22 mouse cellular contexts compared by ENCODE assay signal in genomic region chr8:120180445-120180970, GRCm38 (mm10). TPM values are rescaled to one million over a fixed set of nuclear protein-coding genes. Genes with fewer than 3 reads are reported as not detected.
A peak's percentile ranks its signal among the peaks of the same experiment; 100 is the strongest.
DNase-seq lines count a peak whose midpoint lies in the region; ATAC-seq and TF ChIP-seq lines count a peak whose summit lies in the region.
"Had no signal": no experiment of that assay in that cellular context is flagged by ENCODE, and none has a peak within 500 bp of the region (broad histone marks: within the 10 kb centered on the region; RNA-seq: fewer than 3 reads in every experiment).

No protein-coding gene starts in this region.

- H3K9me3 ChIP-seq in hindbrain, embryonic 10.5 days, result no peaks in the 10 kb centered on the region
- no peaks in the 10 kb centered on the region for H3K9me3 ChIP-seq in hindbrain, embryonic 13.5 days
- no peaks in the 10 kb centered on the region for H3K9me3 ChIP-seq in midbrain, embryonic 14.5 days (ENCODE audit: control insufficient read depth, low read length)
- H3K9me3 ChIP-seq in midbrain, embryonic 15.5 days, result no peaks in the 10 kb centered on the region
- no peaks in the 10 kb centered on the region for H3K9me3 ChIP-seq in embryonic facial prominence, embryonic 11.5 days (replicated peaks; ENCODE audit: control insufficient read depth, low read length)
- H3K9me3 ChIP-seq in stomach, postnatal 0 days (ENCODE audit: control insufficient read depth, low read length), result no peaks in the 10 kb centered on the region
- H3K9me3 ChIP-seq: limb, embryonic 12.5 days; midbrain, embryonic 13.5 days had no signal

- H3K4me3 ChIP-seq in hindbrain, embryonic 10.5 days, result no peak overlapping the region
- H3K4me3 ChIP-seq in hindbrain, embryonic 13.5 days, result no peak overlapping the region
- no peak overlapping the region for H3K4me3 ChIP-seq in midbrain, embryonic 14.5 days (replicated peaks; ENCODE audit: low read depth, low read length)
- H3K4me3 ChIP-seq in midbrain, embryonic 15.5 days, result no peak overlapping the region
- H3K4me3 ChIP-seq in embryonic facial prominence, embryonic 11.5 days (ENCODE audit: low read depth, low read length), result no peak overlapping the region
- H3K4me3 ChIP-seq in stomach, postnatal 0 days (ENCODE audit: low read depth, low read length), result no peak overlapping the region
- H3K4me3 ChIP-seq: left cerebral cortex, adult 2 months; limb, embryonic 12.5 days; midbrain, embryonic 13.5 days had no signal

- DNase-seq in hindbrain, embryonic 10.5 days (ENCODE audit: low spot score), result peak; percentile 45
- no peak for DNase-seq in midbrain, embryonic 14.5 days
- peak; percentile 34 for DNase-seq in embryonic facial prominence, embryonic 11.5 days (ENCODE audit: low spot score)
- DNase-seq in stomach, postnatal 0 days (ENCODE audit: low spot score), result no peak
- no peak for DNase-seq in kidney, adult 11 months
- DNase-seq: adrenal gland, postnatal 14 days; cerebellum, adult 18-20 months; heart, adult 11 months; thymus, adult 2 months had no signal

- H3K36me3 ChIP-seq in hindbrain, embryonic 10.5 days, result no peaks in the 10 kb centered on the region
- H3K36me3 ChIP-seq in hindbrain, embryonic 13.5 days, result no peaks in the 10 kb centered on the region
- no peaks in the 10 kb centered on the region for H3K36me3 ChIP-seq in midbrain, embryonic 14.5 days (ENCODE audit: control insufficient read depth, insufficient read depth, low read length)
- H3K36me3 ChIP-seq in midbrain, embryonic 15.5 days (replicated peaks), result no peaks in the 10 kb centered on the region
- H3K36me3 ChIP-seq in embryonic facial prominence, embryonic 11.5 days (replicated peaks; ENCODE audit: control insufficient read depth, insufficient read depth, low read depth, low read length), result no peaks in the 10 kb centered on the region
- no peaks in the 10 kb centered on the region for H3K36me3 ChIP-seq in stomach, postnatal 0 days (ENCODE audit: control insufficient read depth, insufficient read depth, low read length)
- H3K36me3 ChIP-seq: limb, embryonic 12.5 days; midbrain, embryonic 13.5 days had no signal

- H3K4me2 ChIP-seq in hindbrain, embryonic 13.5 days, result no peak overlapping the region
- H3K4me2 ChIP-seq in midbrain, embryonic 14.5 days (ENCODE audit: low read length), result no peak overlapping the region
- H3K4me2 ChIP-seq in midbrain, embryonic 15.5 days, result no peak overlapping the region
- no peak overlapping the region for H3K4me2 ChIP-seq in embryonic facial prominence, embryonic 11.5 days (ENCODE audit: low read depth, low read length)
- no peak overlapping the region for H3K4me2 ChIP-seq in stomach, postnatal 0 days (replicated peaks; ENCODE audit: low read depth)
- H3K4me2 ChIP-seq: limb, embryonic 12.5 days; midbrain, embryonic 13.5 days had no signal

- TF ChIP-seq CTCF in stomach, postnatal 0 days (IDR thresholded peaks at IDR 0.05; ENCODE audit: low read depth), result no peak

- TF ChIP-seq EP300 in stomach, postnatal 0 days (optimal IDR thresholded peaks at IDR 0.05), result no peak

- no peak for ATAC-seq in hindbrain, embryonic 13.5 days (ENCODE audit: low FRiP score)
- no peak for ATAC-seq in midbrain, embryonic 14.5 days (ENCODE audit: low FRiP score, low TSS enrichment)
- no peak for ATAC-seq in midbrain, embryonic 15.5 days (replicated peaks)
- ATAC-seq in embryonic facial prominence, embryonic 11.5 days (replicated peaks; ENCODE audit: insufficient number of reproducible peaks, low FRiP score, low TSS enrichment, low read depth), result no peak
- no peak for ATAC-seq in stomach, postnatal 0 days (ENCODE audit: low FRiP score, low TSS enrichment)
- ATAC-seq: activated CD4-positive, CD25-positive, alpha-beta regulatory T cell, adult 4 months; intestine, embryonic 16.5 days; midbrain, embryonic 13.5 days; Patski had no signal

- no peak overlapping the region for H3K9ac ChIP-seq in hindbrain, embryonic 13.5 days
- H3K9ac ChIP-seq in midbrain, embryonic 14.5 days (replicated peaks; ENCODE audit: low read length), result no peak overlapping the region
- no peak overlapping the region for H3K9ac ChIP-seq in midbrain, embryonic 15.5 days
- H3K9ac ChIP-seq in embryonic facial prominence, embryonic 11.5 days (replicated peaks; ENCODE audit: low read length), result no peak overlapping the region
- no peak overlapping the region for H3K9ac ChIP-seq in stomach, postnatal 0 days (ENCODE audit: low read length)
- H3K9ac ChIP-seq: limb, embryonic 12.5 days; liver, embryonic 14.5 days; midbrain, embryonic 13.5 days had no signal

- peaks cover 79% of the 10 kb centered on the region for H3K4me1 ChIP-seq in hindbrain, embryonic 10.5 days (replicated peaks)
- peaks cover 66% of the 10 kb centered on the region for H3K4me1 ChIP-seq in hindbrain, embryonic 13.5 days (replicated peaks)
- peaks cover 49% of the 10 kb centered on the region for H3K4me1 ChIP-seq in midbrain, embryonic 14.5 days (ENCODE audit: control insufficient read depth, insufficient read depth, low read length)
- peaks cover 54% of the 10 kb centered on the region for H3K4me1 ChIP-seq in midbrain, embryonic 15.5 days
- H3K4me1 ChIP-seq in embryonic facial prominence, embryonic 11.5 days (ENCODE audit: control insufficient read depth, insufficient read depth, low read length), result peaks cover 29% of the 10 kb centered on the region
- peaks cover 9% of the 10 kb centered on the region for H3K4me1 ChIP-seq in stomach, postnatal 0 days (replicated peaks; ENCODE audit: control insufficient read depth, insufficient read depth)

- H3K27ac ChIP-seq in hindbrain, embryonic 10.5 days, result peak overlapping the region; percentile 30; the same call in 1 of the 2 replicates
- no peak overlapping the region for H3K27ac ChIP-seq in hindbrain, embryonic 13.5 days
- H3K27ac ChIP-seq in midbrain, embryonic 14.5 days (replicated peaks; ENCODE audit: low read depth, low read length), result 0 out of 2 replicates have a peak overlapping the region, but pooled peaks have one; percentile 8
- no peak overlapping the region for H3K27ac ChIP-seq in midbrain, embryonic 15.5 days
- H3K27ac ChIP-seq in embryonic facial prominence, embryonic 11.5 days (replicated peaks; ENCODE audit: low read depth, low read length), result no peak overlapping the region
- peak overlapping the region; percentile 30; the same call in 1 of the 2 replicates for H3K27ac ChIP-seq in stomach, postnatal 0 days (replicated peaks)
- H3K27ac ChIP-seq: kidney, postnatal 0 days; left cerebral cortex, adult 2 months; limb, embryonic 12.5 days; liver, embryonic 14.5 days had no signal

- WGBS in hindbrain, embryonic 10.5 days, result 47% methylated on average over 7 of the region's 7 CpGs
- WGBS in hindbrain, embryonic 13.5 days, result 30% methylated on average over 7 of the region's 7 CpGs
- WGBS in midbrain, embryonic 14.5 days, result 45% methylated on average over 7 of the region's 7 CpGs
- 42% methylated on average over 7 of the region's 7 CpGs for WGBS in midbrain, embryonic 15.5 days
- 47% methylated on average over 7 of the region's 7 CpGs for WGBS in embryonic facial prominence, embryonic 11.5 days
- WGBS in stomach, postnatal 0 days, result 52% methylated on average over 7 of the region's 7 CpGs

- H3K27me3 ChIP-seq in hindbrain, embryonic 10.5 days (ENCODE audit: insufficient read depth, poor library complexity, severe bottlenecking), result peaks cover 57% of the 10 kb centered on the region
- peaks cover 11% of the 10 kb centered on the region for H3K27me3 ChIP-seq in hindbrain, embryonic 13.5 days
- no peaks in the 10 kb centered on the region; the same call in 1 of the 2 replicates for H3K27me3 ChIP-seq in midbrain, embryonic 14.5 days (ENCODE audit: control insufficient read depth, insufficient read depth, low read length)
- no peaks in the 10 kb centered on the region for H3K27me3 ChIP-seq in midbrain, embryonic 15.5 days (replicated peaks)
- H3K27me3 ChIP-seq in embryonic facial prominence, embryonic 11.5 days (ENCODE audit: control insufficient read depth, insufficient read depth, low read length), result peaks cover 2% of the 10 kb centered on the region; the same call in 1 of the 2 replicates
- H3K27me3 ChIP-seq in stomach, postnatal 0 days (ENCODE audit: control insufficient read depth, insufficient read depth, low read length), result no peaks in the 10 kb centered on the region
- H3K27me3 ChIP-seq: Patski had no signal

RNA-seq across cellular contexts. Expression of gene Fam92b, which starts 3.2 kb away (rescaled TPM):
- polyA plus RNA-seq in hindbrain, embryonic 10.5 days (2016; fragmentation: Nextera tagmentation; extraction: Ambion mirVana), result 0.95 and 4.1 TPM in 2 replicates
- polyA plus RNA-seq in hindbrain, embryonic 13.5 days (2015; fragmentation: Nextera tagmentation; extraction: Ambion mirVana), result 2.2 and 2.6 TPM in 2 replicates
- polyA plus RNA-seq in midbrain, embryonic 14.5 days (2014; fragmentation: Nextera tagmentation; extraction: Ambion mirVana), result 0.92 and 1.8 TPM in 2 replicates
- polyA plus RNA-seq in midbrain, embryonic 15.5 days (2015; fragmentation: Nextera tagmentation; extraction: Ambion mirVana), result 2.1 and 2.2 TPM in 2 replicates
- polyA plus RNA-seq in embryonic facial prominence, embryonic 11.5 days (2014; fragmentation: Nextera tagmentation; extraction: Ambion mirVana), result 1.4 and 1.5 TPM in 2 replicates
- polyA plus RNA-seq in stomach, postnatal 0 days (2015; fragmentation: Nextera tagmentation; extraction: Ambion mirVana), result 0.18 and 0.33 TPM in 2 replicates
- polyA plus RNA-seq: activated CD4-positive, CD25-positive, alpha-beta regulatory T cell, adult 4 months; C2C12; heart, embryonic 14.5 days; kidney, postnatal 0 days; limb, embryonic 12.5 days; liver, embryonic 14.5 days; small intestine, adult 2 months had no signal

RNA-seq across cellular contexts. Expression of gene Gse1, which starts 47.7 kb away (rescaled TPM):
- polyA plus RNA-seq in hindbrain, embryonic 10.5 days (2016; fragmentation: Nextera tagmentation; extraction: Ambion mirVana), result 14.3 and 22.9 TPM in 2 replicates
- 21.3 and 22.1 TPM in 2 replicates for polyA plus RNA-seq in hindbrain, embryonic 13.5 days (2015; fragmentation: Nextera tagmentation; extraction: Ambion mirVana)
- polyA plus RNA-seq in midbrain, embryonic 14.5 days (2014; fragmentation: Nextera tagmentation; extraction: Ambion mirVana), result 28.6 and 29.0 TPM in 2 replicates
- polyA plus RNA-seq in midbrain, embryonic 15.5 days (2015; fragmentation: Nextera tagmentation; extraction: Ambion mirVana), result 21.2 and 23.4 TPM in 2 replicates
- 7.5 and 8.1 TPM in 2 replicates for polyA plus RNA-seq in embryonic facial prominence, embryonic 11.5 days (2014; fragmentation: Nextera tagmentation; extraction: Ambion mirVana)
- polyA plus RNA-seq in stomach, postnatal 0 days (2015; fragmentation: Nextera tagmentation; extraction: Ambion mirVana), result 6.4 and 7.0 TPM in 2 replicates

Comparison
In these comparisons a context has a peak if more than half of its experiments do, and no peak if none do; other contexts are left out.
1. H3K27ac ChIP-seq: peak in hindbrain, embryonic 10.5 days (single experiment), midbrain, embryonic 14.5 days (single experiment) and stomach, postnatal 0 days (single experiment); none in hindbrain, embryonic 13.5 days (single experiment), midbrain, embryonic 15.5 days (single experiment) and embryonic facial prominence, embryonic 11.5 days (single experiment).
2. DNase-seq: peak in hindbrain, embryonic 10.5 days (single experiment) and embryonic facial prominence, embryonic 11.5 days (single experiment); none in midbrain, embryonic 14.5 days (single experiment), stomach, postnatal 0 days (single experiment) and kidney, adult 11 months (single experiment).